Mouse (Mus musculus): ENCODE results near the gene Tmem25. TPM values are rescaled to one million over a fixed set of nuclear protein-coding genes. Genes with fewer than 3 reads are reported as not detected.
"Not testable (repeated sequence)": the region's sequence is repeated elsewhere in the genome, so short reads cannot be mapped to it uniquely, and the experiment has no call there.

Tmem25 gene
- total RNA-seq, 2 experiments from 2014 or later, result 15.1 to 15.6 TPM

GRCm38 (mm10) chr9:44772750-44773651 is 26.1 kb downstream of the Tmem25 start:
- DNase-seq, result peak; percentile 95 to 96

- DNase-seq, result no peak
Observed at GRCm38 (mm10) chr9:44772392-44772749, 26.7 kb downstream of the Tmem25 start.

GRCm38 (mm10) chr9:44771376-44771775 is 27.7 kb downstream of the Tmem25 start:
- no peak for DNase-seq

- DNase-seq, result not testable (repeated sequence)
Observed at GRCm38 (mm10) chr9:44768029-44768394, 31.1 kb downstream of the Tmem25 start.

GRCm38 (mm10) chr9:44767101-44768028 is 31.7 kb downstream of the Tmem25 start, which contains the start of the genes Arcn1 and Ift46:
Arcn1 (minus strand) TSS chr9:44767845.
Ift46 (plus strand) TSS chr9:44767908.
- DNase-seq, result peak; percentile 88

- DNase-seq, result no peak
Observed at GRCm38 (mm10) chr9:44760873-44761272, 38.2 kb downstream of the Tmem25 start.

- peak; percentile 42 to 45 for DNase-seq
Observed at GRCm38 (mm10) chr9:44748473-44748872, 50.6 kb downstream of the Tmem25 start.

GRCm38 (mm10) chr9:44747341-44747740 is 51.8 kb downstream of the Tmem25 start:
- DNase-seq, result no peak

GRCm38 (mm10) chr9:44746666-44747065 is 52.4 kb downstream of the Tmem25 start:
- DNase-seq, result no peak

- no peak for DNase-seq
Observed at GRCm38 (mm10) chr9:44745371-44745770, 53.7 kb downstream of the Tmem25 start.

Other genes with a start within 250 kb of the Tmem25 start
- gene Cxcr5, start 237.4 kb downstream of the Tmem25 start, total RNA-seq (2021), result 1 to 10 TPM in 1 of 2 experiments, under 1 TPM in 1; 0.37 to 2.8 TPM
- 10 to 100 TPM; 89.2 to 90.7 TPM for gene Ddx6, start 194.4 kb downstream of the Tmem25 start, total RNA-seq (2021)
- not detected for gene Treh, start 126.1 kb downstream of the Tmem25 start, total RNA-seq (2021)
- 100 to 1,000 TPM; 109 to 125 TPM for gene Phldb1, start 64.1 kb downstream of the Tmem25 start, total RNA-seq (2021)
- 10 to 100 TPM; 82.7 to 82.8 TPM for gene Arcn1, start 31.5 kb downstream of the Tmem25 start, total RNA-seq (2021)
- gene Ift46, start 31.4 kb downstream of the Tmem25 start, total RNA-seq (2021), result 10 to 100 TPM; 18.1 to 29.7 TPM
- under 1 TPM; 0.72 to 0.80 TPM for gene Ttc36, start 3.8 kb upstream of the Tmem25 start, total RNA-seq (2021)
- 10 to 100 TPM; 24.9 to 28.1 TPM for gene Kmt2a, start 82.0 kb upstream of the Tmem25 start, total RNA-seq (2021)
- 1,000 to 10,000 TPM; 1,708 to 2,082 TPM for gene Atp5l, start 121.4 kb upstream of the Tmem25 start, total RNA-seq (2021)
- 10 to 100 TPM; 33.8 to 35.5 TPM for gene Ube4a, start 166.3 kb upstream of the Tmem25 start, total RNA-seq (2021)
- 1 to 10 TPM in 1 of 2 experiments, under 1 TPM in 1; 0.62 to 4.6 TPM for gene Cd3g, start 181.1 kb upstream of the Tmem25 start, total RNA-seq (2021)
- gene Cd3d, start 182.5 kb upstream of the Tmem25 start, total RNA-seq (2021), result 1 to 10 TPM in 1 of 2 experiments, not detected in 1; 4.1 TPM
- gene Cd3e, start 210.3 kb upstream of the Tmem25 start, total RNA-seq (2021), result 1 to 10 TPM in 1 of 2 experiments, under 1 TPM in 1; 0.47 to 6.4 TPM
- 1 to 10 TPM in 1 of 2 experiments, under 1 TPM in 1; 0.62 to 2.3 TPM for gene Mpzl2, start 240.5 kb upstream of the Tmem25 start, total RNA-seq (2021)